Mouse (Mus musculus): ENCODE results near the gene Mllt6. TPM values are rescaled to one million over a fixed set of nuclear protein-coding genes. Genes with fewer than 3 reads are reported as not detected.

Mllt6 gene
- polyA plus RNA-seq, 1 experiment from 2014 or later, result 2.3 TPM

GRCm38 (mm10) chr11:97659990-97660714 lies 3.1 kb upstream of the Mllt6 start:
- no peaks in the 10 kb centered on the region for H3K27me3 ChIP-seq (ENCODE audit: insufficient read depth, low read length)
- H3K27ac ChIP-seq, result peak overlapping the region; percentile 93
- under 1% methylated on average over 74 of the region's 78 CpGs for WGBS
- peak; percentile 78 for ATAC-seq (replicated peaks; ENCODE audit: low FRiP score, low read depth)
- TF ChIP-seq CTCF (IDR thresholded peaks at IDR 0.05; ENCODE audit: low read depth), result no peak
- peak overlapping the region; percentile 88 for H3K4me2 ChIP-seq (ENCODE audit: low read length)
- H3K36me3 ChIP-seq (ENCODE audit: insufficient read depth, low read length), result no peaks in the 10 kb centered on the region
- H3K4me1 ChIP-seq (replicated peaks; ENCODE audit: insufficient read depth, low read length), result peaks cover 22% of the 10 kb centered on the region
- DNase-seq (ENCODE audit: low spot score), result peak; percentile 89
- H3K4me3 ChIP-seq (replicated peaks; ENCODE audit: low read depth, low read length), result peak overlapping the region; percentile 75
- peak overlapping the region; percentile 92 for H3K9ac ChIP-seq (ENCODE audit: low read depth, low read length)
- H3K9me3 ChIP-seq (replicated peaks; ENCODE audit: low read length), result no peaks in the 10 kb centered on the region

GRCm38 (mm10) chr11:97660734-97661647 lies 2.2 kb upstream of the Mllt6 start:
- DNase-seq (ENCODE audit: low spot score) (no peak), ATAC-seq (replicated peaks; ENCODE audit: low FRiP score, low read depth) (no peak)
- no peak for TF ChIP-seq CTCF (IDR thresholded peaks at IDR 0.05; ENCODE audit: low read depth)
- H3K27me3 ChIP-seq (ENCODE audit: insufficient read depth, low read length), result no peaks in the 10 kb centered on the region
- H3K9ac ChIP-seq (ENCODE audit: low read depth, low read length), result peak overlapping the region; percentile 92
- peaks cover 22% of the 10 kb centered on the region for H3K4me1 ChIP-seq (replicated peaks; ENCODE audit: insufficient read depth, low read length)
- 4% methylated on average over 27 of the region's 27 CpGs for whole genome bisulfite sequencing
- peak overlapping the region; percentile 93 for H3K27ac ChIP-seq
- H3K4me2 ChIP-seq (ENCODE audit: low read length), result peak overlapping the region; percentile 88
- H3K36me3 ChIP-seq (ENCODE audit: insufficient read depth, low read length), result peaks cover under 1% of the 10 kb centered on the region; the same call in 1 of the 2 replicates
- H3K9me3 ChIP-seq (replicated peaks; ENCODE audit: low read length), result no peaks in the 10 kb centered on the region
- H3K4me3 ChIP-seq (replicated peaks; ENCODE audit: low read depth, low read length), result peak overlapping the region; percentile 94

- Histone ChIP-seq H3K4me2 (ENCODE audit: low read length) (peak overlapping the region; percentile 88), H3K4me1 (replicated peaks; ENCODE audit: insufficient read depth, low read length) (peaks cover 22% of the 10 kb centered on the region), H3K9me3 (replicated peaks; ENCODE audit: low read length) (no peaks in the 10 kb centered on the region), H3K4me3 (replicated peaks; ENCODE audit: low read depth, low read length) (peak overlapping the region; percentile 94), H3K36me3 (ENCODE audit: insufficient read depth, low read length) (peaks cover 5% of the 10 kb centered on the region), H3K9ac (ENCODE audit: low read depth, low read length) (peak overlapping the region; percentile 40; the same call in 1 of the 2 replicates), H3K27ac (peak overlapping the region; percentile 93), H3K27me3 (ENCODE audit: insufficient read depth, low read length) (no peaks in the 10 kb centered on the region)
- no peak for TF ChIP-seq CTCF (IDR thresholded peaks at IDR 0.05; ENCODE audit: low read depth)
- DNase-seq (ENCODE audit: low spot score), result peak; percentile 70
- 0% methylated on average over 20 of the region's 20 CpGs for WGBS
- ATAC-seq (replicated peaks; ENCODE audit: low FRiP score, low read depth), result peak; percentile 12; the same call in 1 of the 2 replicates
These were observed 1.5 kb upstream of the Mllt6 start for GRCm38 (mm10) chr11:97661648-97662133.

GRCm38 (mm10) chr11:97662207-97662892 lies 864 bp upstream of the Mllt6 start:
- DNase-seq (ENCODE audit: low spot score), result no peak
- H3K27ac ChIP-seq, result peak overlapping the region; percentile 93
- ATAC-seq (replicated peaks; ENCODE audit: low FRiP score, low read depth), result no peak
- H3K9me3 ChIP-seq (replicated peaks; ENCODE audit: low read length), result no peaks in the 10 kb centered on the region
- H3K36me3 ChIP-seq (ENCODE audit: insufficient read depth, low read length), result peaks cover 11% of the 10 kb centered on the region
- no peaks in the 10 kb centered on the region for H3K27me3 ChIP-seq (ENCODE audit: insufficient read depth, low read length)
- no peak for TF ChIP-seq CTCF (IDR thresholded peaks at IDR 0.05; ENCODE audit: low read depth)
- 2% methylated on average over 21 of the region's 21 CpGs for WGBS
- H3K4me1 ChIP-seq (replicated peaks; ENCODE audit: insufficient read depth, low read length), result peaks cover 22% of the 10 kb centered on the region
- H3K9ac ChIP-seq (ENCODE audit: low read depth, low read length), result peak overlapping the region; percentile 86
- H3K4me3 ChIP-seq (replicated peaks; ENCODE audit: low read depth, low read length), result peak overlapping the region; percentile 94
- H3K4me2 ChIP-seq (ENCODE audit: low read length), result peak overlapping the region; percentile 88

- WGBS, result 0% methylated on average over 40 of the region's 57 CpGs
- H3K4me1 ChIP-seq (replicated peaks; ENCODE audit: insufficient read depth, low read length), result peaks cover 26% of the 10 kb centered on the region
- TF ChIP-seq CTCF (IDR thresholded peaks at IDR 0.05; ENCODE audit: low read depth), result no peak
- H3K27ac ChIP-seq, result peak overlapping the region; percentile 93
- H3K27me3 ChIP-seq (ENCODE audit: insufficient read depth, low read length), result no peaks in the 10 kb centered on the region
- peaks cover 17% of the 10 kb centered on the region for H3K36me3 ChIP-seq (ENCODE audit: insufficient read depth, low read length)
- peak overlapping the region; percentile 88 for H3K4me2 ChIP-seq (ENCODE audit: low read length)
- DNase-seq (ENCODE audit: low spot score) (peak; percentile 67), ATAC-seq (replicated peaks; ENCODE audit: low FRiP score, low read depth) (no peak)
- H3K4me3 ChIP-seq (replicated peaks; ENCODE audit: low read depth, low read length), result peak overlapping the region; percentile 94
- peak overlapping the region; percentile 86 for H3K9ac ChIP-seq (ENCODE audit: low read depth, low read length)
- no peaks in the 10 kb centered on the region for H3K9me3 ChIP-seq (replicated peaks; ENCODE audit: low read length)
These were observed 519 bp downstream of the Mllt6 start for GRCm38 (mm10) chr11:97663528-97664338.

All from kidney, postnatal 0 days (tissue).